Mouse (Mus musculus) ES-Bruce4 (cell line): ENCODE measurements around the gene Tspan4.

ENCODE experiments used
- CTCF ChIP-seq: IDR thresholded peaks from one replicate; pipeline ENCODE4 v1.8.1; 2011; ENCODE audit warnings: low read depth, low read length
- EP300 ChIP-seq: IDR thresholded peaks from 2 replicates; pipeline ENCODE4 v1.6.1; 2011; ENCODE audit warnings: low read depth, low read length; ENCODE audit not compliant: insufficient read depth
- POLR2A ChIP-seq: IDR thresholded peaks from one replicate; pipeline ENCODE4 v1.8.1; 2011; ENCODE audit warnings: low read length; ENCODE audit not compliant: insufficient read depth

- TF ChIP-seq POLR2A, result no peak
- TF ChIP-seq EP300, result no peak
- TF ChIP-seq CTCF, result no peak
These were observed 6.9 kb upstream of the Tspan4 start for GRCm38 (mm10) chr7:141468164-141468521.
